Mouse (Mus musculus) subcutaneous adipose tissue, adult 2 months (tissue): ENCODE data around the gene Tppp2. TPM values are rescaled to one million over a fixed set of nuclear protein-coding genes. Genes with fewer than 3 reads are reported as not detected.

Experiments
- polyA plus RNA-seq: library from polyadenylated mRNA; depleted of rRNA; stranded (reverse); fragments of >200 nt; gene quantifications from 2 replicates; pipeline ENCODE4 v1.2.3, GENCODE M21; 2012; ENCODE audit warnings: low replicate concordance; rRNA removed

The Tppp2 gene
- not detected in 2 replicates for polyA plus RNA-seq

GRCm38 (mm10) chr14:51918125-51918524, at the start of gene Tppp2:
TSS of gene Tppp2 (plus strand) at chr14:51918425.

GRCm38 (mm10) chr14:51884598-51885331, 33.5 kb upstream of the Tppp2 start, which contains the start of gene Mettl17:
TSS of gene Mettl17 (plus strand) at chr14:51884842.

GRCm38 (mm10) chr14:51892191-51892939, 25.9 kb upstream of the Tppp2 start, which contains the start of gene Slc39a2:
TSS of gene Slc39a2 (plus strand) at chr14:51892889.

GRCm38 (mm10) chr14:51913960-51914762, 4.1 kb upstream of the Tppp2 start, which contains the start of gene Ndrg2:
TSS of gene Ndrg2 (minus strand) at chr14:51914158.

GRCm38 (mm10) chr14:51922571-51922865, 4.3 kb downstream of the Tppp2 start, which contains the start of gene Rnase13:
TSS of gene Rnase13 (minus strand) at chr14:51922773.

Other genes with a start within 250 kb of the Tppp2 start
- gene Gm17079, start 223.0 kb upstream of the Tppp2 start, polyA plus RNA-seq, result not detected in 2 replicates
- gene Gm5800, start 201.2 kb upstream of the Tppp2 start, polyA plus RNA-seq, result not detected in 2 replicates
- 0.32 TPM in 1 of 2 replicates, not detected in the other for gene Ang4, start 144.8 kb upstream of the Tppp2 start, polyA plus RNA-seq
- not detected in 2 replicates for gene AY358078, start 118.4 kb upstream of the Tppp2 start, polyA plus RNA-seq
- not detected in 2 replicates for gene Ear6, start 64.7 kb upstream of the Tppp2 start, polyA plus RNA-seq
- 28.2 and 46.1 TPM in 2 replicates for gene Mettl17, start 33.6 kb upstream of the Tppp2 start, polyA plus RNA-seq
- gene Slc39a2, start 25.5 kb upstream of the Tppp2 start, polyA plus RNA-seq, result 0.67 and 6.4 TPM in 2 replicates
- gene Ndrg2, start 4.3 kb upstream of the Tppp2 start, polyA plus RNA-seq, result 267 and 271 TPM in 2 replicates
- 0.27 and 0.34 TPM in 2 replicates for gene Rnase13, start 4.3 kb downstream of the Tppp2 start, polyA plus RNA-seq
- gene Arhgef40, start 66.3 kb downstream of the Tppp2 start, polyA plus RNA-seq, result 99.6 and 169 TPM in 2 replicates
- 0.84 and 0.99 TPM in 2 replicates for gene Tmem253, start 97.2 kb downstream of the Tppp2 start, polyA plus RNA-seq
- 64.1 and 86.8 TPM in 2 replicates for gene Zfp219, start 102.3 kb downstream of the Tppp2 start, polyA plus RNA-seq
- not detected in 2 replicates for gene Olfr221, start 124.0 kb downstream of the Tppp2 start, polyA plus RNA-seq
- 56.3 and 109 TPM in 2 replicates for gene Hnrnpc, start 185.6 kb downstream of the Tppp2 start, polyA plus RNA-seq
- 1.0 and 2.4 TPM in 2 replicates for gene Rpgrip1, start 192.3 kb downstream of the Tppp2 start, polyA plus RNA-seq